Mouse (Mus musculus) C2C12 (cell line): ENCODE data around the gene Sorcs2.

Source experiments
- CEBPB ChIP-seq: IDR thresholded peaks from one replicate; pipeline ENCODE4 v1.6.1; 2011; ENCODE audit warnings: low read depth, mild to moderate bottlenecking, control low read depth, moderate library complexity
- CTCF ChIP-seq: IDR thresholded peaks from one replicate; pipeline ENCODE4 v1.5.1; 2011; ENCODE audit not compliant: control insufficient read depth, insufficient read depth, insufficient read length
- FOSL1 ChIP-seq: IDR thresholded peaks from one replicate; pipeline ENCODE4 v1.8.0; 2011; ENCODE audit warnings: mild to moderate bottlenecking, low read length; ENCODE audit not compliant: poor library complexity, insufficient read depth, severe bottlenecking
- MAX ChIP-seq: IDR thresholded peaks from one replicate; pipeline ENCODE4 v1.6.1; 2011; ENCODE audit warnings: mild to moderate bottlenecking, control low read depth
- MYOG ChIP-seq: IDR thresholded peaks from one replicate; pipeline ENCODE4 v1.6.1; 2011; ENCODE audit not compliant: control insufficient read depth, insufficient read length; ENCODE audit errors: extremely low read depth
- USF1 ChIP-seq: IDR thresholded peaks from one replicate; pipeline ENCODE4 v1.6.1; 2011; ENCODE audit warnings: low read depth, mild to moderate bottlenecking, control low read depth, moderate library complexity

GRCm38 (mm10) chr5:36382134-36382693 is 15.7 kb downstream of the Sorcs2 start:
- no peak for TF ChIP-seq CTCF
- no peak for TF ChIP-seq MYOG
- no peak for TF ChIP-seq USF1
- TF ChIP-seq FOSL1: no peak
- TF ChIP-seq MAX: no peak
- no peak for TF ChIP-seq CEBPB
